Mouse (Mus musculus): ENCODE data around the gene Cox8a. TPM values are rescaled to one million over a fixed set of nuclear protein-coding genes. Genes with fewer than 3 reads are reported as not detected.
A peak's percentile ranks its signal among the peaks of the same experiment; 100 is the strongest.

Gene Cox8a
- polyA plus RNA-seq (2016; fragmentation: Nextera tagmentation; extraction: Ambion mirVana): 824 and 858 TPM in 2 replicates

DNA sequence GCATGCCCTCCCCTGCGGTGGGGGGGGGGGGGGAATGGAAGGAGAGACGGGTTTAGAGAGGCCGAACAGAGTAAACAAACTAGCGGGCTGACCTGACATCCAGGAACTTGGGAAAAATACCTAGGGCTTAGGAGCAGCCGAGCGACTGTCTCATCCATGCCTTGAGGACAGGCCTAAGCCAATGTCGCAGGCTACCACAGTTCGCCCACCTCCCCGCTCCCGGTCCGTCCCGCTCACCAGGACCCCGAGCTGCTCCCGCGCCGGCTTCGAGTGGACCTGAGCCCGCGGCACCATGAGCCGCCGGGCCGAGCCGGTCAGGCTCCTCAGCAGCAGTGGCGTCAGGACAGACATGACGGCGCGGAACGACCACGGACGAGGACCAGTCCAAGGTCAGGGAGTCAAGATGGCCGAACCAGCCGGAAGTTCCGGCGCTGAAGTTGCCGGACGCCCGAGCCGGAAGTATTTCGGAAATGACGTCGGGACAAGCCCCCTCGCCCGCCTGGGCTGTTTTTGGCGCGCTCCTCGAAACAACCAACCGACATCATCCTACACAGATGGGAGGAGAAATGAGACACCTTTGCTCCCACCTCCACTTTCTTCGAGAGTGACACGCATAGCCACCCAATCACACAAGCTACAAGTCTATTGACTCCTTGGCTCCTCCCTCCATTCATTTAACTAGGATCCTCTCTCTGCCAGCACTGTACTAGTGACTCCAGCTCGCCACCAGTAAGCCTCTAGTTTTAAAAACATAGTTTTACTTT lies at the start of gene Cox8a:
Cox8a (minus strand) TSS at position 455 of the 764 bp plus-strand sequence.
- Histone ChIP-seq H3K4me3 (peak within 1 kb of the TSS; percentile 80), H3K27me3 (no peaks in the 10 kb centered on the region), H3K36me3 (peaks cover 27% of the 10 kb centered on the region), H3K9ac (peak within 1 kb of the TSS; percentile 70), H3K4me2 (replicated peaks) (peak within 1 kb of the TSS; percentile 84), H3K9me3 (0 out of 2 replicates have a peak, but pooled peaks cover 3% of the 10 kb centered on the region), H3K4me1 (peaks cover 25% of the 10 kb centered on the region), H3K27ac (peak within 1 kb of the TSS; percentile 78)
- peak; percentile 97 for ATAC-seq (ENCODE audit: insufficient number of reproducible peaks, insufficient read depth, low FRiP score, low TSS enrichment)
- under 1% methylated on average over 50 of the region's 50 CpGs for WGBS

- H3K36me3 ChIP-seq: peaks cover 12% of the 10 kb centered on the region
- H3K9ac ChIP-seq: peak overlapping the region; percentile 91; the same call in 1 of the 2 replicates
- 46% methylated on average over 4 of the region's 4 CpGs for WGBS
- peak overlapping the region; percentile 97 for H3K27ac ChIP-seq
- 0 out of 2 replicates have a peak overlapping the region, but pooled peaks have one; percentile 86 for H3K4me3 ChIP-seq
- no peak for ATAC-seq (ENCODE audit: insufficient number of reproducible peaks, insufficient read depth, low FRiP score, low TSS enrichment)
- H3K4me2 ChIP-seq (replicated peaks): peak overlapping the region; percentile 77; the same call in 1 of the 2 replicates
- peaks cover 52% of the 10 kb centered on the region for H3K4me1 ChIP-seq
- H3K9me3 ChIP-seq: no peaks in the 10 kb centered on the region
- no peaks in the 10 kb centered on the region for H3K27me3 ChIP-seq
Observed at GRCm38 (mm10) chr19:7266421-7266831, 49.0 kb upstream of the Cox8a start.

DNA sequence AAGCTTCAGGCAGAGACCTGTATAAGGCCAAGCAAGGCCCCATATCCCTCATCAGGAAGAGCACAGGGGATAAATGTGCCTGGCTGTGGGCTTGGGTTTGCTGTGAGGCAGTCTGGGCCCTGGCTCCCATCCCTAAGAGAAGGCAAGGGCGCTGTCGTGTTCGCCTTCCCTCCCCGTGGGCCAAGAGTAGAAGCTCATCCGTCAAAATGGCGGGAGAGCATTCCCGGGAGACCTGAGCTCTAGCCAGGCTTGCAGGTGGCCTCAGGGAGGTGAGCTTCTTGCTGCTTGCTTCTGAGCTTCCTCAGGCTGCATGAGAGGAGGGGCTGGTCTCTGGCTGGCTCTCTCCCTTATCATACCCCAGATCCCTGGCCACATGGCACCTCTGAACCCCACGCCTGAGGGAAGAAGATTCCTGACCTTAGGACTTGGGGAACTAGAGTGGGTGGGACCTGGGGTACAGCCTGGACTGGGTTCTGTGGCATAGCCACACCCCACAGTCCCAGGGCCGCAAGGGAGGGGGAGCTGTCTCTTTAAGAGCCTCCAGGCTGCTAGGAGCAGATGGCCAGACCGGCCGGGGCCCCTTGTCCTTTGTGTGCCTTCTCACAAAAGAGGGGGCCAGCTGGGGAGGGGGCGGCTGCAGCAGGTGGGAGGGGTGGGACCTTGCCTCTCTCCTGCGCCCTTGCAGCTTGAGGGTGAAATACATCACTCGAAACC lies 48.2 kb upstream of the Cox8a start:
- H3K27ac ChIP-seq: peak overlapping the region; percentile 97
- H3K4me2 ChIP-seq (replicated peaks): peak overlapping the region; percentile 16
- H3K9ac ChIP-seq: peak overlapping the region; percentile 11; the same call in 1 of the 2 replicates
- H3K36me3 ChIP-seq: peaks cover 4% of the 10 kb centered on the region; the same call in 1 of the 2 replicates
- 18% methylated on average over 14 of the region's 14 CpGs for WGBS
- H3K4me1 ChIP-seq: peaks cover 52% of the 10 kb centered on the region
- H3K4me3 ChIP-seq: no peak overlapping the region
- H3K9me3 ChIP-seq: no peaks in the 10 kb centered on the region
- no peaks in the 10 kb centered on the region for H3K27me3 ChIP-seq
- ATAC-seq (ENCODE audit: insufficient number of reproducible peaks, insufficient read depth, low FRiP score, low TSS enrichment): no peak

GRCm38 (mm10) chr19:7264766-7265331 lies 47.4 kb upstream of the Cox8a start:
- ATAC-seq (ENCODE audit: insufficient number of reproducible peaks, insufficient read depth, low FRiP score, low TSS enrichment): no peak
- 13% methylated on average over 5 of the region's 6 CpGs for WGBS

DNA sequence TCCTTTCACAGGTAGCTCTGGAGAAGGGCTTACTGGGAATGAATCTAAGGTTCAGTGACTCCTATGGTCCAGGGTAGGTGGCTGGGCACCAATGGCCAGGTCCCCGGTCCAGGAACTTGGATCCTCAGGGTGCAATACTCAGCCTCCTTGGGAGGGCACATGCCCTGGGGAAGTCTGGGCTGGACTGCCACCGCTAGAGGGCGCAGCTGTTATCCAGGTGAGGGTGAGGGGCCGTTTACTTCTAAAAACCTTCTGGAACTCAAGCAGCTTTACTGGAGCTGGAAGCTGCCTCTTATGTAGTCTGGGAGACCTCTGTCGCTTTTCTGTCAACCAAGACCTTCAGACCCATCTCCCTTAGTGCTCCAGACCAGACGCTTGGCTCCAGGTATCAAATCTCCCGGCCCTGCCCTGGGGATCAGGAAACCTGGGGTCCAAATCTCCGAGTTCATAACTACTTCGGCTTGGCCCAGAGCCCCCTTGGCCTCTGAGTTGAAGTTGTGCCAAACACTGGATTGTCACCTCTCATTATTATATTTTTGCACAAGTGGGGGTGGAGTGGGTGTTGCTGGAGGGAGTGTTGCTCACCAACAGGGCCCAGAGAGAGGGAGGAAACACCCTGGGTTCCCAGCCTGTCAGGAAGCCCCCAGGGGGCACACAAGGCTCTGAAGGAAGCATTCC lies 46.8 kb upstream of the Cox8a start:
- H3K27me3 ChIP-seq: no peaks in the 10 kb centered on the region
- H3K36me3 ChIP-seq: no peaks in the 10 kb centered on the region
- no peak overlapping the region for H3K4me3 ChIP-seq
- H3K9ac ChIP-seq: no peak overlapping the region
- H3K27ac ChIP-seq: peak overlapping the region; percentile 97
- H3K4me1 ChIP-seq: peaks cover 39% of the 10 kb centered on the region
- no peaks in the 10 kb centered on the region for H3K9me3 ChIP-seq
- no peak for ATAC-seq (ENCODE audit: insufficient number of reproducible peaks, insufficient read depth, low FRiP score, low TSS enrichment)
- no peak overlapping the region for H3K4me2 ChIP-seq (replicated peaks)
- 12% methylated on average over 9 of the region's 9 CpGs for WGBS

More at GRCm38 (mm10) chr19:7264766-7265331, 47.4 kb upstream of the Cox8a start:
- Histone ChIP-seq H3K27me3 (no peaks in the 10 kb centered on the region), H3K27ac (peak overlapping the region; percentile 97), H3K4me1 (peaks cover 45% of the 10 kb centered on the region), H3K4me3 (no peak overlapping the region), H3K4me2 (replicated peaks) (0 out of 2 replicates have a peak overlapping the region, but pooled peaks have one; percentile 4), H3K36me3 (no peaks in the 10 kb centered on the region), H3K9me3 (no peaks in the 10 kb centered on the region), H3K9ac (no peak overlapping the region; the same call in 1 of the 2 replicates)

DNA sequence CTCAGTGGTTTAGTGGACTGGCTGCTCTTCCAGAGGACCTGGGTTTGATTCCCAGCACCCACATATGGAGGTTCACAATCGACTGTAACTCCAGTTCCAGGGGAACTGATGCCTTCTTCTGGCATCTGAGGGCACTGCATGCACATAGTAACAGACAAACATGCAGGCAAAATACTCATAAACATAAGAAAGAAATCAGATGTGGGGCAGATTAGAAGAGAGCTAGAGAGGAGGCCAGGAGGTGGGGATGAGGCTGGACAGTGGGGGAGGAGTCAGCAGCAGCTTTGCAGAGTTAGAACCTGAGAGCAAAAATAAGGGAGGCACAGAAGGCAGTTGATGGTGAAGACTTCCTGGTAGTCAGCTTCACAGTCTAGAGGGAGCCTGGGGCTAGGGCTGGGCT lies 45.2 kb upstream of the Cox8a start:
- Histone ChIP-seq H3K27ac (no peak overlapping the region), H3K9me3 (no peaks in the 10 kb centered on the region), H3K4me2 (replicated peaks) (no peak overlapping the region), H3K9ac (no peak overlapping the region), H3K36me3 (no peaks in the 10 kb centered on the region), H3K27me3 (no peaks in the 10 kb centered on the region), H3K4me3 (no peak overlapping the region), H3K4me1 (peaks cover 35% of the 10 kb centered on the region)
- no peak for ATAC-seq (ENCODE audit: insufficient number of reproducible peaks, insufficient read depth, low FRiP score, low TSS enrichment)
- 97% methylated on average over 1 of the region's 1 CpGs for WGBS

DNA sequence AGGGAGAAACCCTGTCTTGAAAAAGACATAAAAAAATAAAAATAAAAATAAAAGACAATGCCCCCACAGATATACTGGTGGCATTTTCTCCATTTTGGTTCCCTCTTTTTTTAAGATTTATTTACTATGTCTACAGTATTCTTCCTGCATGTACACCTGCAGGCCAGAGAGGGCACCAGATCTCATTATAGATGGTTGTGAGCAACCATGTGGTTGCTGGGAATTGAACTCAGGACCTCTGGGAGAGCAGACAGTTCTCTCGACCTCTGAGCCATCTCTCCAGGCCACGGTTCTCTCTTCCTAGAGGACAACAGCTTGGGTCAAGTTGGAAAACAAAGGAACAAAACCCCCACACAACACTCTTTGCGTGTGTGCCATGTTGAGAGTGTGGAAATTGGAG lies 44.5 kb upstream of the Cox8a start:
- no peak for ATAC-seq (ENCODE audit: insufficient number of reproducible peaks, insufficient read depth, low FRiP score, low TSS enrichment)
- H3K9me3 ChIP-seq: no peaks in the 10 kb centered on the region
- H3K4me2 ChIP-seq (replicated peaks): no peak overlapping the region
- no peaks in the 10 kb centered on the region for H3K36me3 ChIP-seq
- peaks cover 29% of the 10 kb centered on the region for H3K4me1 ChIP-seq
- H3K4me3 ChIP-seq: no peak overlapping the region
- H3K27ac ChIP-seq: no peak overlapping the region
- no peaks in the 10 kb centered on the region for H3K27me3 ChIP-seq
- WGBS: 92% methylated on average over 3 of the region's 3 CpGs
- H3K9ac ChIP-seq: no peak overlapping the region

GRCm38 (mm10) chr19:7261476-7261875 lies 44.1 kb upstream of the Cox8a start:
- no peaks in the 10 kb centered on the region for H3K27me3 ChIP-seq
- 88% methylated on average over 1 of the region's 1 CpGs for WGBS
- peaks cover 24% of the 10 kb centered on the region for H3K4me1 ChIP-seq
- H3K4me3 ChIP-seq: no peak overlapping the region
- no peak for ATAC-seq (ENCODE audit: insufficient number of reproducible peaks, insufficient read depth, low FRiP score, low TSS enrichment)
- no peak overlapping the region for H3K9ac ChIP-seq
- no peak overlapping the region for H3K27ac ChIP-seq
- no peaks in the 10 kb centered on the region for H3K9me3 ChIP-seq
- no peaks in the 10 kb centered on the region for H3K36me3 ChIP-seq
- H3K4me2 ChIP-seq (replicated peaks): no peak overlapping the region

DNA sequence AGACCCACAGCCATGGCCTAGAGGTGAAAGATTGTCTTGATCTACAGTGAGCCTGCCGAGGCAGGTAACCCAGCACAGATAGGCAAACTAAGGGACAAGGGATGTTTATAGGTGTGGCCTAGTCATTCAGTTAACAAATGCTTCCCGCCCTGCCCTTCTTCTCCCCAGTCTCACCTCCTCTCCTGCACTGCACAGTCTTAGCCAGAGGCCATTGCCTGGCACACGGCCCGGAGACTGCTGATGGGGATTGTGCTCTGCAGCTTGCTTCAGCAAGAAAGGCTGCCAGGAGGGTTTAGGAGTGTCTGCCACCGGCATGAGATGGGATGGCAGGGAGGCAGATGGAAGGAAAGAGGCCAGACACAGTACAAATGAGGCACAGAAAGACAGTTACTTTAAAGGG lies 40.5 kb upstream of the Cox8a start:
- Histone ChIP-seq H3K36me3 (no peaks in the 10 kb centered on the region), H3K9me3 (no peaks in the 10 kb centered on the region), H3K4me3 (no peak overlapping the region), H3K9ac (no peak overlapping the region), H3K27ac (no peak overlapping the region), H3K4me2 (replicated peaks) (no peak overlapping the region), H3K27me3 (no peaks in the 10 kb centered on the region), H3K4me1 (no peaks in the 10 kb centered on the region)
- no peak for ATAC-seq (ENCODE audit: insufficient number of reproducible peaks, insufficient read depth, low FRiP score, low TSS enrichment)
- WGBS: 88% methylated on average over 5 of the region's 5 CpGs

DNA sequence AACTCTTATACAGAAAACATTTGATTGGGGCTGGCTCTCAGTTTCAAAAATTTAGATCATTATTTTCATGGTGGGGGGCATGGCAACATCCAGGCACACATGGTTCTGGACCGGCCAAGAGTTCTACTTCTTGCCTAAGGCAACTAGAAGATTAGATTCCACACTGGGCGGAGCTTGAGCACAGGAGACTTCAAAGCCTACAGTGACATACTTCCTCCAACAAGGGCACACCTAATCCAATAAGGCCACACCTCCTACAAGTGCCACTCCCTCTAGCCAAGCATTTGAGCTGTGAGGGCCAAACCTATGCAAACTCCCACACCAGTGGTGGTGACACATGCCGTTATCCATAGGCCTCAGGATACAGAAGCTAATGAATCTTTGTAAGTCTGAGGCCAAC lies 28.6 kb upstream of the Cox8a start:
- H3K27me3 ChIP-seq: no peaks in the 10 kb centered on the region
- peaks cover 4% of the 10 kb centered on the region; the same call in 1 of the 2 replicates for H3K4me1 ChIP-seq
- WGBS: 70% methylated on average over 3 of the region's 3 CpGs
- no peak overlapping the region for H3K9ac ChIP-seq
- H3K9me3 ChIP-seq: no peaks in the 10 kb centered on the region
- no peak overlapping the region for H3K4me2 ChIP-seq (replicated peaks)
- no peak overlapping the region for H3K4me3 ChIP-seq
- no peak for ATAC-seq (ENCODE audit: insufficient number of reproducible peaks, insufficient read depth, low FRiP score, low TSS enrichment)
- no peaks in the 10 kb centered on the region for H3K36me3 ChIP-seq
- no peak overlapping the region for H3K27ac ChIP-seq

All from embryonic facial prominence, embryonic 12.5 days (tissue).